Mouse (Mus musculus): ENCODE measurements around the gene Vps45. TPM values are rescaled to one million over a fixed set of nuclear protein-coding genes. Genes with fewer than 3 reads are reported as not detected.
"Not testable (repeated sequence)": the region's sequence is repeated elsewhere in the genome, so short reads cannot be mapped to it uniquely, and the experiment has no call there.

Gene Vps45
- polyA plus RNA-seq, 1 experiment, result 33.3 TPM

- no peaks in the 10 kb centered on the region for H3K4me1 ChIP-seq (ENCODE audit: control insufficient read depth, insufficient read depth, low read length)
- TF ChIP-seq POLR2A (IDR thresholded peaks at IDR 0.05; ENCODE audit: borderline replicate concordance, insufficient read depth, low read length) (no peak), CTCF (IDR thresholded peaks at IDR 0.05; ENCODE audit: borderline replicate concordance, insufficient read depth, low read depth, low read length) (no peak)
- H3K4me3 ChIP-seq (replicated peaks; ENCODE audit: insufficient read depth, low read depth, low read length), result no peak overlapping the region
- DNase-seq, result no peak
- 65% methylated on average over 3 of the region's 3 CpGs for WGBS
- no peak overlapping the region for H3K27ac ChIP-seq (ENCODE audit: insufficient read depth, low read length)
- no peaks in the 10 kb centered on the region for H3K27me3 ChIP-seq (ENCODE audit: control insufficient read depth, insufficient read depth, low read length)
Observed at GRCm38 (mm10) chr3:95977079-95977478, 81.2 kb downstream of the Vps45 start.

DNA sequence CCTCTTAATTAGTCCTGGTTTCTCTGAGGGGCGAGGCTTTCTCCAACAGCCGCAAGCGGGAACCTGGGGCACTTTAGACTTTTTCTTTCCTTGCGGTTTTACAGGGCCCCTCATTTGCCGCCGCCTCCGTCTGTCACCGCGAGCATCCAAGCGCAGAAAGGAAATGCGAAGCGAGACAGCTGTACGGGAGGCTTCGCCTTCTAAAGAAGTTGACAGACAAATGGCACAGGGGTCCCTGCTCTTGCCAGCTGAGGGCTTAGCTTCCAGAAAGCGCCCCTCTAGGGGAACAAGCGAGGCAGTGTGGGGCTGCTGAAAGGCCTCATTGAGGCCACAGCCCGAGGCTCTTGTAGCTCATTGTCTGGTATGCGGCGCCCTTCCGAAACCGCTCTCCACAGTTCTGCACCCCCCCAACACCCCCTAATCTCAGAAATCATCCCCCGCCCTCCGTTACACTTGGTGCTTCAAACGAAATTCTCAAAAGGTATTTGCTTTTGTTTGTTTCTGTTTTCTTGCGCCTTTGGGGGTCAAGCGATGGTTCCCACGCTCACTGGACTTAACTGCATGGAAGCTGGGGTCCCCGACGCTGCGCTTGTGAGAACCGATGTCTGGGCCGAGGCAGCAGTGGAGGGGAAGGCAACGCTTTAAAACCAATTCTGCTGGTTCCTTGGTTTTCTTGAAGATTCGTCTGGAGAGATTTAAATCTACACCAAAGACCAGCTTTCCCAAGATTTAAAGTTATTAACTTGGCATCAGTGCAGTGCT lies 85.2 kb downstream of the Vps45 start:
- 34% methylated on average over 34 of the region's 34 CpGs for WGBS
- no peak overlapping the region for H3K27ac ChIP-seq (ENCODE audit: insufficient read depth, low read length)
- H3K4me3 ChIP-seq (replicated peaks; ENCODE audit: insufficient read depth, low read depth, low read length), result no peak overlapping the region
- TF ChIP-seq CTCF (IDR thresholded peaks at IDR 0.05; ENCODE audit: borderline replicate concordance, insufficient read depth, low read depth, low read length), result no peak
- TF ChIP-seq POLR2A (IDR thresholded peaks at IDR 0.05; ENCODE audit: borderline replicate concordance, insufficient read depth, low read length), result no peak
- DNase-seq, result no peak
- H3K4me1 ChIP-seq (ENCODE audit: control insufficient read depth, insufficient read depth, low read length), result no peaks in the 10 kb centered on the region
- no peaks in the 10 kb centered on the region for H3K27me3 ChIP-seq (ENCODE audit: control insufficient read depth, insufficient read depth, low read length)

GRCm38 (mm10) chr3:95972251-95972872 lies 85.9 kb downstream of the Vps45 start:
- no peak for DNase-seq
- Histone ChIP-seq H3K27ac (ENCODE audit: insufficient read depth, low read length) (no peak overlapping the region), H3K4me1 (ENCODE audit: control insufficient read depth, insufficient read depth, low read length) (no peaks in the 10 kb centered on the region), H3K27me3 (ENCODE audit: control insufficient read depth, insufficient read depth, low read length) (no peaks in the 10 kb centered on the region), H3K4me3 (replicated peaks; ENCODE audit: insufficient read depth, low read depth, low read length) (no peak overlapping the region)
- no peak for TF ChIP-seq CTCF (IDR thresholded peaks at IDR 0.05; ENCODE audit: borderline replicate concordance, insufficient read depth, low read depth, low read length)
- TF ChIP-seq POLR2A (IDR thresholded peaks at IDR 0.05; ENCODE audit: borderline replicate concordance, insufficient read depth, low read length), result no peak
- WGBS, result 82% methylated on average over 12 of the region's 12 CpGs

DNA sequence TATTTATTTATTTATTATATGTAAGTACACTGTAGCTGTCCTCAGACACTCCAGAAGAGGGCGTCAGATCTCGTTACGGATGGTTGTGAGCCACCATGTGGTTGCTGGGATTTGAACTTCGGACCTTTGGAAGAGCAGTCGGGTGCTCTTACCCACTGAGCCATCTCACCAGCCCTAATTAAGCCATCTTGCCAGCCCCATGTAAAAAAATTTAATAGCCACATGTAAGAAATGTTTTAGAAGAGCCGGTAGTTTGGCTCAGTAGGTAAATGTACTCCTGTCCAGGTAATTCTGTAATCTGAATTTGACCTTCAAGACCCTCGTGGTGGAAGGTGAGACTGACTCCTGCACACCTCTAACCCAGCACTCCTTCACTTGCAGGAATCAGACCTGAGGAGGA lies 87.6 kb downstream of the Vps45 start:
- not testable (repeated sequence) for H3K4me1 ChIP-seq (ENCODE audit: control insufficient read depth, insufficient read depth, low read length); H3K4me3 ChIP-seq (replicated peaks; ENCODE audit: insufficient read depth, low read depth, low read length); H3K27me3 ChIP-seq (ENCODE audit: control insufficient read depth, insufficient read depth, low read length); DNase-seq; H3K27ac ChIP-seq (ENCODE audit: insufficient read depth, low read length)
- WGBS, result 54% methylated on average over 7 of the region's 7 CpGs

GRCm38 (mm10) chr3:95969277-95969676 lies 89.0 kb downstream of the Vps45 start:
- no peak for DNase-seq
- Histone ChIP-seq H3K4me1 (ENCODE audit: control insufficient read depth, insufficient read depth, low read length) (peaks cover 7% of the 10 kb centered on the region; the same call in 1 of the 2 replicates), H3K27me3 (ENCODE audit: control insufficient read depth, insufficient read depth, low read length) (no peaks in the 10 kb centered on the region), H3K27ac (ENCODE audit: insufficient read depth, low read length) (no peak overlapping the region), H3K4me3 (replicated peaks; ENCODE audit: insufficient read depth, low read depth, low read length) (no peak overlapping the region)
- WGBS, result 95% methylated on average over 1 of the region's 1 CpGs
- TF ChIP-seq POLR2A (IDR thresholded peaks at IDR 0.05; ENCODE audit: borderline replicate concordance, insufficient read depth, low read length), result no peak
- no peak for TF ChIP-seq CTCF (IDR thresholded peaks at IDR 0.05; ENCODE audit: borderline replicate concordance, insufficient read depth, low read depth, low read length)

- WGBS, result 5% methylated on average over 7 of the region's 7 CpGs
- TF ChIP-seq CTCF (IDR thresholded peaks at IDR 0.05; ENCODE audit: borderline replicate concordance, insufficient read depth, low read depth, low read length), result peak; percentile 45; the same call in 1 of the 2 replicates
- TF ChIP-seq POLR2A (IDR thresholded peaks at IDR 0.05; ENCODE audit: borderline replicate concordance, insufficient read depth, low read length), result no peak
- no peaks in the 10 kb centered on the region for H3K27me3 ChIP-seq (ENCODE audit: control insufficient read depth, insufficient read depth, low read length)
- peaks cover 7% of the 10 kb centered on the region; the same call in 1 of the 2 replicates for H3K4me1 ChIP-seq (ENCODE audit: control insufficient read depth, insufficient read depth, low read length)
- no peak overlapping the region for H3K27ac ChIP-seq (ENCODE audit: insufficient read depth, low read length)
- H3K4me3 ChIP-seq (replicated peaks; ENCODE audit: insufficient read depth, low read depth, low read length), result peak overlapping the region; percentile 51
- peak; percentile 66 to 72 for DNase-seq
Observed at GRCm38 (mm10) chr3:95965518-95966451, 92.5 kb downstream of the Vps45 start.

DNA sequence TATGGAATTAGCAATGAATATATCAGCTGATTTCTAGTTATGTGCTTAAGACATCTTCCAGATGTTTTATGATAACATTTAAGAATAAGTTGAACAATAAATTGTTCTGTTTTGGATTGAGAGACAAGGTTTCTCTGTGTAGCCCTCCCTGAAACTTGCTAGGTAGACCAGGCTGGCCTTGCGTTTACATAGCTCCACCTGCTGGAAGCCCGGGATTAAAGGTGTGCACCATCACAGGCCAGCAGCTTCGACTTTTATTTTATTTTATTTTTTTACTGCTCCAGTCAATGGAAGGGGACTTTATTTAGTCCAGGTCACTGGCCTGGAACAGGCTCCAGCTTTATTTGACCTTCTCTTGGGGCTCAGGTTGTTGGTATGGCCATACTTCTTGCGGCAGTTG lies 94.6 kb downstream of the Vps45 start:
- peak in 1 of 2 experiments; percentile 48 for DNase-seq
- no peak for TF ChIP-seq POLR2A (IDR thresholded peaks at IDR 0.05; ENCODE audit: borderline replicate concordance, insufficient read depth, low read length)
- TF ChIP-seq CTCF (IDR thresholded peaks at IDR 0.05; ENCODE audit: borderline replicate concordance, insufficient read depth, low read depth, low read length), result peak; percentile 65; the same call in 1 of the 2 replicates

More for the DNA sequence above, 94.6 kb downstream of the Vps45 start:
- Histone ChIP-seq H3K27ac (ENCODE audit: insufficient read depth, low read length) (no peak overlapping the region), H3K4me1 (ENCODE audit: control insufficient read depth, insufficient read depth, low read length) (peaks cover 7% of the 10 kb centered on the region; the same call in 1 of the 2 replicates), H3K27me3 (ENCODE audit: control insufficient read depth, insufficient read depth, low read length) (no peaks in the 10 kb centered on the region), H3K4me3 (replicated peaks; ENCODE audit: insufficient read depth, low read depth, low read length) (no peak overlapping the region)
- WGBS, result 42% methylated on average over 4 of the region's 4 CpGs

All from cerebellum, adult 2 months (tissue).